Mouse (Mus musculus) G1E (cell line): ENCODE data around the gene Pir. TPM values are rescaled to one million over a fixed set of nuclear protein-coding genes. Genes with fewer than 3 reads are reported as not detected.

Experiments used
- ATAC-seq: 2 replicates; pipeline ENCODE4 v1.8.0; 2016; ENCODE audit warnings: mild to moderate bottlenecking; ENCODE audit not compliant: insufficient number of reproducible peaks, poor library complexity, low FRiP score, severe bottlenecking; ENCODE audit errors: extremely low read depth
- DNase-seq: peaks from one replicate; pipeline ENCODE4 v3.0.0; 2012; ENCODE audit warnings: low spot score
- H3K27me3 ChIP-seq: 2 replicates; pipeline ENCODE4 v1.6.1; 2012; ENCODE audit warnings: mild to moderate bottlenecking, low read length, inconsistent platforms; ENCODE audit not compliant: insufficient read depth
- H3K36me3 ChIP-seq: replicated peaks from 2 replicates; pipeline ENCODE3; 2012; ENCODE audit warnings: mild to moderate bottlenecking, inconsistent platforms
- H3K4me1 ChIP-seq: 2 replicates; pipeline ENCODE4 v1.6.1; 2012; ENCODE audit warnings: low read depth, low read length, inconsistent platforms, mixed read lengths; ENCODE audit not compliant: insufficient read depth
- H3K4me3 ChIP-seq: 2 replicates; pipeline ENCODE4 v1.5.1; 2012; ENCODE audit warnings: low read depth, mild to moderate bottlenecking, inconsistent platforms, low read length, moderate library complexity, mixed read lengths
- H3K9me3 ChIP-seq: replicated peaks from 2 replicates; pipeline ENCODE4 v1.6.1; 2012; ENCODE audit warnings: inconsistent platforms
- CTCF ChIP-seq: IDR thresholded peaks from 2 replicates; pipeline ENCODE4 v1.5.1; 2012; ENCODE audit warnings: low read depth, low read length, inconsistent platforms, mixed read lengths
- GATA1 ChIP-seq: IDR thresholded peaks from 2 replicates; pipeline ENCODE4 v1.6.1; 2012; ENCODE audit warnings: borderline replicate concordance, low read length, inconsistent platforms, mixed read lengths
- GATA2 ChIP-seq: IDR thresholded peaks from 2 replicates; pipeline ENCODE4 v1.6.1; 2012; ENCODE audit warnings: low read depth, low read length, inconsistent platforms, borderline replicate concordance
- POLR2AphosphoS5 ChIP-seq: IDR thresholded peaks from 2 replicates; pipeline ENCODE4 v1.6.1; 2012; ENCODE audit warnings: low read depth, low read length, inconsistent platforms; ENCODE audit not compliant: insufficient replicate concordance
- TAL1 ChIP-seq: conservative IDR thresholded peaks from 2 replicates; pipeline ENCODE4 v1.6.1; 2012; ENCODE audit warnings: low read depth, low read length, inconsistent platforms, mixed read lengths
- polyA plus RNA-seq: library from polyadenylated mRNA; stranded (reverse); fragments of >175 nt; gene quantifications from 2 replicates; pipeline ENCODE4 v1.2.3, GENCODE M21; 2012
- total RNA-seq, 2 experiments: library from RNA; stranded (forward) in 1 of 2; stranded (reverse) in 1 of 2; fragments of 200-1000 nt in 1 of 2; fragments of >200 nt in 1 of 2; fragmentation: Nextera tagmentation in 1 of 2; gene quantifications; 2 replicates each; pipeline ENCODE4 v1.2.3; 2014 to 2017

Pir gene
- total and polyA plus RNA-seq, 3 experiments, result 0.22 TPM; not detected in 2

GRCm38 (mm10) chrX:164394091-164394490 lies 124.9 kb downstream of the Pir start:
- Histone ChIP-seq H3K9me3 (no peaks in the 10 kb centered on the region), H3K36me3 (no peaks in the 10 kb centered on the region), H3K27me3 (0 out of 2 replicates have a peak, but pooled peaks cover 3% of the 10 kb centered on the region), H3K4me3 (no peak overlapping the region), H3K4me1 (no peaks in the 10 kb centered on the region)
- ATAC-seq (no peak), DNase-seq (no peak)
- TF ChIP-seq GATA2 (no peak), GATA1 (no peak), TAL1 (no peak), CTCF (no peak), POLR2AphosphoS5 (no peak)

- Histone ChIP-seq H3K27me3 (0 out of 2 replicates have a peak, but pooled peaks cover 3% of the 10 kb centered on the region), H3K4me1 (no peaks in the 10 kb centered on the region), H3K4me3 (no peak overlapping the region), H3K36me3 (no peaks in the 10 kb centered on the region), H3K9me3 (no peaks in the 10 kb centered on the region)
- no peak for ATAC-seq
- no peak for TF ChIP-seq CTCF
- no peak for TF ChIP-seq GATA1
- TF ChIP-seq GATA2, result no peak
- TF ChIP-seq TAL1, result no peak
- TF ChIP-seq POLR2AphosphoS5, result no peak
- no peak for DNase-seq
Observed at GRCm38 (mm10) chrX:164398456-164398855, 129.3 kb downstream of the Pir start.

GRCm38 (mm10) chrX:164405080-164405649 lies 136.0 kb downstream of the Pir start:
- no peaks in the 10 kb centered on the region for H3K9me3 ChIP-seq
- no peak for ATAC-seq
- TF ChIP-seq GATA1 (no peak), CTCF (no peak), POLR2AphosphoS5 (no peak), GATA2 (no peak), TAL1 (no peak)
- peaks cover 12% of the 10 kb centered on the region for H3K27me3 ChIP-seq
- no peaks in the 10 kb centered on the region for H3K4me1 ChIP-seq
- H3K36me3 ChIP-seq, result no peaks in the 10 kb centered on the region
- DNase-seq, result no peak
- H3K4me3 ChIP-seq, result no peak overlapping the region

GRCm38 (mm10) chrX:164406133-164407022 lies 137.2 kb downstream of the Pir start:
- H3K4me3 ChIP-seq, result no peak overlapping the region
- DNase-seq (no peak), ATAC-seq (no peak)
- H3K27me3 ChIP-seq, result peaks cover 12% of the 10 kb centered on the region
- H3K36me3 ChIP-seq, result no peaks in the 10 kb centered on the region
- no peaks in the 10 kb centered on the region for H3K9me3 ChIP-seq
- TF ChIP-seq GATA2, result no peak
- TF ChIP-seq GATA1, result no peak
- no peak for TF ChIP-seq CTCF
- TF ChIP-seq TAL1, result no peak
- no peak for TF ChIP-seq POLR2AphosphoS5
- H3K4me1 ChIP-seq, result no peaks in the 10 kb centered on the region

- H3K9me3 ChIP-seq, result no peaks in the 10 kb centered on the region
- H3K36me3 ChIP-seq, result no peaks in the 10 kb centered on the region
- peaks cover 12% of the 10 kb centered on the region for H3K27me3 ChIP-seq
- H3K4me3 ChIP-seq, result no peak overlapping the region
- TF ChIP-seq TAL1, result no peak
- TF ChIP-seq GATA1, result no peak
- no peak for TF ChIP-seq CTCF
- TF ChIP-seq POLR2AphosphoS5, result no peak
- no peak for TF ChIP-seq GATA2
- no peaks in the 10 kb centered on the region for H3K4me1 ChIP-seq
- DNase-seq (no peak), ATAC-seq (no peak)
Observed at GRCm38 (mm10) chrX:164408301-164408927, 139.2 kb downstream of the Pir start.

- Histone ChIP-seq H3K36me3 (no peaks in the 10 kb centered on the region), H3K4me1 (no peaks in the 10 kb centered on the region), H3K9me3 (no peaks in the 10 kb centered on the region), H3K4me3 (no peak overlapping the region), H3K27me3 (peaks cover 12% of the 10 kb centered on the region)
- DNase-seq, result no peak
- ATAC-seq, result no peak
- TF ChIP-seq POLR2AphosphoS5, result no peak
- no peak for TF ChIP-seq GATA2
- TF ChIP-seq CTCF, result no peak
- TF ChIP-seq TAL1, result no peak
- no peak for TF ChIP-seq GATA1
Observed at GRCm38 (mm10) chrX:164410562-164410961, 141.4 kb downstream of the Pir start.
